Mouse (Mus musculus) forebrain, embryonic 14.5 days (tissue): ENCODE data around the gene Pola1. TPM values are rescaled to one million over a fixed set of nuclear protein-coding genes. Genes with fewer than 3 reads are reported as not detected.

Source experiments
- ATAC-seq: fragments of 200-750 bp; cut with Nextera tagmentation; 2 replicates; pipeline ENCODE4 v1.8.0; 2017; ENCODE audit warnings: mild to moderate bottlenecking, moderate library complexity
- DNase-seq: peaks from one replicate; pipeline ENCODE4 v3.0.0-alpha.2; 2015; ENCODE audit warnings: low spot score
- H3K27ac ChIP-seq: fragments of 300-500 bp; sonication (generic); 2 replicates; pipeline ENCODE4 v1.5.1; 2014; ENCODE audit warnings: low read depth, mild to moderate bottlenecking, control low read depth, low read length, moderate library complexity
- H3K27me3 ChIP-seq: fragments of 300-500 bp; sonication (generic); replicated peaks from 2 replicates; pipeline ENCODE4 v1.6.1; 2014; ENCODE audit warnings: low read length, control low read depth, mixed read lengths; ENCODE audit not compliant: control insufficient read depth, insufficient read depth
- H3K36me3 ChIP-seq: fragments of 300-500 bp; sonication (generic); 2 replicates; pipeline ENCODE4 v1.6.1; 2014; ENCODE audit warnings: low read length, control low read depth; ENCODE audit not compliant: control insufficient read depth, insufficient read depth
- H3K4me1 ChIP-seq: fragments of 300-500 bp; sonication (generic); 2 replicates; pipeline ENCODE4 v1.6.1; 2014; ENCODE audit warnings: antibody characterized with exemption, low read length, control low read depth; ENCODE audit not compliant: control insufficient read depth, insufficient read depth
- H3K4me2 ChIP-seq: fragments of 300-500 bp; sonication (generic); 2 replicates; pipeline ENCODE4 v1.6.1; 2014; ENCODE audit warnings: mild to moderate bottlenecking, control low read depth, low read length
- H3K4me3 ChIP-seq: fragments of 300-500 bp; sonication (generic); 2 replicates; pipeline ENCODE4 v1.5.1; 2014; ENCODE audit warnings: low read depth, low read length, control low read depth
- H3K9ac ChIP-seq: fragments of 300-500 bp; sonication (generic); 2 replicates; pipeline ENCODE4 v1.6.1; 2014; ENCODE audit warnings: mild to moderate bottlenecking, low read length, control low read depth, moderate library complexity
- H3K9me3 ChIP-seq: fragments of 300-500 bp; sonication (generic); replicated peaks from 2 replicates; pipeline ENCODE4 v1.6.1; 2016; ENCODE audit warnings: low read length, control low read depth, mixed read lengths; ENCODE audit not compliant: control insufficient read depth
- WGBS: fragments of 180-500 bp; shearing (Covaris S2); extraction: QIAGEN DNeasy Blood & Tissue Kit; methylation state at CpG from one replicate; pipeline ENCODE4 v1.1.7; 2014; 5-methylcytosine and 5-hydroxymethylcytosine counted together
- polyA plus RNA-seq: library from polyadenylated mRNA; unstranded; fragments of >200 nt; fragmentation: Nextera tagmentation; extraction: Ambion mirVana; gene quantifications from 2 replicates; pipeline ENCODE4 v1.2.1, GENCODE M21; 2014

Pola1 gene
- polyA plus RNA-seq, 1 experiment from 2014 or later = 8.1 TPM

GRCm38 (mm10) chrX:93289076-93289475 lies 342.9 kb downstream of the Pola1 start:
- H3K4me3 ChIP-seq = peak overlapping the region; percentile 53
- no peaks in the 10 kb centered on the region for H3K27me3 ChIP-seq
- DNase-seq = peak; percentile 15
- peak overlapping the region; percentile 58 for H3K4me2 ChIP-seq
- no peaks in the 10 kb centered on the region for H3K4me1 ChIP-seq
- 37% methylated on average over 37 of the region's 37 CpGs for WGBS
- peak overlapping the region; percentile 92 for H3K27ac ChIP-seq
- 0 out of 2 replicates have a peak, but pooled peaks cover 11% of the 10 kb centered on the region for H3K36me3 ChIP-seq
- no peaks in the 10 kb centered on the region for H3K9me3 ChIP-seq
- no peak for ATAC-seq
- H3K9ac ChIP-seq = peak overlapping the region; percentile 84

GRCm38 (mm10) chrX:93288339-93288738 lies 343.6 kb downstream of the Pola1 start:
- ATAC-seq (0 out of 2 replicates have a peak, but pooled peaks have one; percentile 2), DNase-seq (peak; percentile 31)
- Histone ChIP-seq H3K9ac (peak overlapping the region; percentile 84), H3K4me2 (peak overlapping the region; percentile 58), H3K4me3 (peak overlapping the region; percentile 53), H3K4me1 (no peaks in the 10 kb centered on the region), H3K27me3 (no peaks in the 10 kb centered on the region), H3K9me3 (no peaks in the 10 kb centered on the region), H3K36me3 (0 out of 2 replicates have a peak, but pooled peaks cover 8% of the 10 kb centered on the region), H3K27ac (peak overlapping the region; percentile 92)
- 20% methylated on average over 26 of the region's 37 CpGs for WGBS

- Histone ChIP-seq H3K9ac (peak within 1 kb of the TSS; percentile 84), H3K36me3 (0 out of 2 replicates have a peak, but pooled peaks cover 8% of the 10 kb centered on the region), H3K27me3 (no peaks in the 10 kb centered on the region), H3K27ac (peak within 1 kb of the TSS; percentile 77), H3K4me1 (no peaks in the 10 kb centered on the region), H3K9me3 (no peaks in the 10 kb centered on the region), H3K4me3 (peak within 1 kb of the TSS; percentile 53), H3K4me2 (peak within 1 kb of the TSS; percentile 58)
- ATAC-seq (peak; percentile 91), DNase-seq (peak; percentile 94)
- 36% methylated on average over 31 of the region's 31 CpGs for WGBS
Observed at GRCm38 (mm10) chrX:93286291-93286893, 345.6 kb downstream of the Pola1 start, which contains the start of gene Arx. Gene Arx, plus strand, starts transcription at chrX:93286445.

GRCm38 (mm10) chrX:93285091-93285490 lies 346.9 kb downstream of the Pola1 start:
- Histone ChIP-seq H3K27me3 (no peaks in the 10 kb centered on the region), H3K27ac (peak overlapping the region; percentile 76), H3K9me3 (no peaks in the 10 kb centered on the region), H3K4me3 (peak overlapping the region; percentile 23), H3K9ac (peak overlapping the region; percentile 60), H3K36me3 (0 out of 2 replicates have a peak, but pooled peaks cover 8% of the 10 kb centered on the region), H3K4me2 (peak overlapping the region; percentile 58), H3K4me1 (no peaks in the 10 kb centered on the region)
- WGBS = 28% methylated on average over 10 of the region's 10 CpGs
- no peak for ATAC-seq
- peak; percentile 60 for DNase-seq

- Histone ChIP-seq H3K27ac (peak overlapping the region; percentile 82), H3K9me3 (no peaks in the 10 kb centered on the region), H3K4me2 (peak overlapping the region; percentile 43), H3K9ac (peak overlapping the region; percentile 52), H3K36me3 (no peaks in the 10 kb centered on the region), H3K4me1 (no peaks in the 10 kb centered on the region), H3K27me3 (no peaks in the 10 kb centered on the region), H3K4me3 (peak overlapping the region; percentile 18)
- DNase-seq (peak; percentile 60), ATAC-seq (peak; percentile 27)
- 26% methylated on average over 5 of the region's 5 CpGs for WGBS
Observed at GRCm38 (mm10) chrX:93281756-93282155, 350.2 kb downstream of the Pola1 start.

- ATAC-seq (peak; percentile 68), DNase-seq (peak; percentile 86)
- H3K9me3 ChIP-seq = no peaks in the 10 kb centered on the region
- no peaks in the 10 kb centered on the region for H3K27me3 ChIP-seq
- H3K4me2 ChIP-seq = peak overlapping the region; percentile 43
- peak overlapping the region; percentile 52 for H3K9ac ChIP-seq
- peak overlapping the region; percentile 18 for H3K4me3 ChIP-seq
- H3K27ac ChIP-seq = peak overlapping the region; percentile 82
- WGBS = 31% methylated on average over 23 of the region's 23 CpGs
- H3K36me3 ChIP-seq = no peaks in the 10 kb centered on the region
- H3K4me1 ChIP-seq = no peaks in the 10 kb centered on the region
Observed at GRCm38 (mm10) chrX:93281028-93281723, 350.8 kb downstream of the Pola1 start.

GRCm38 (mm10) chrX:93279940-93280339 lies 352.0 kb downstream of the Pola1 start:
- Histone ChIP-seq H3K9me3 (no peaks in the 10 kb centered on the region), H3K36me3 (no peaks in the 10 kb centered on the region), H3K9ac (no peak overlapping the region), H3K27me3 (no peaks in the 10 kb centered on the region), H3K27ac (no peak overlapping the region), H3K4me3 (no peak overlapping the region), H3K4me2 (peak overlapping the region; percentile 5; the same call in 1 of the 2 replicates), H3K4me1 (no peaks in the 10 kb centered on the region)
- DNase-seq (peak; percentile 53), ATAC-seq (peak; percentile 35; the same call in 1 of the 2 replicates)
- WGBS = 57% methylated on average over 10 of the region's 11 CpGs

- no peak overlapping the region for H3K27ac ChIP-seq
- WGBS = 43% methylated on average over 3 of the region's 3 CpGs
Observed at GRCm38 (mm10) chrX:93275689-93276088, 356.3 kb downstream of the Pola1 start.

More at GRCm38 (mm10) chrX:93275689-93276088, 356.3 kb downstream of the Pola1 start:
- no peak overlapping the region for H3K4me2 ChIP-seq
- DNase-seq (peak; percentile 51), ATAC-seq (peak; percentile 61; the same call in 1 of the 2 replicates)
- H3K9ac ChIP-seq = no peak overlapping the region
- no peak overlapping the region for H3K4me3 ChIP-seq
- no peaks in the 10 kb centered on the region for H3K9me3 ChIP-seq
- no peaks in the 10 kb centered on the region for H3K36me3 ChIP-seq
- no peaks in the 10 kb centered on the region for H3K27me3 ChIP-seq
- H3K4me1 ChIP-seq = no peaks in the 10 kb centered on the region
